Mouse (Mus musculus) forebrain, embryonic 15.5 days (tissue): ENCODE data around the gene Ggps1. TPM values are rescaled to one million over a fixed set of nuclear protein-coding genes. Genes with fewer than 3 reads are reported as not detected.
A peak's percentile ranks its signal among the peaks of the same experiment; 100 is the strongest.

ENCODE experiments used
- ATAC-seq: fragments of 200-750 bp; cut with Nextera tagmentation; replicated peaks from 2 replicates; pipeline ENCODE4 v1.8.0; 2017; ENCODE audit warnings: mild to moderate bottlenecking, moderate TSS enrichment, moderate library complexity
- H3K27ac ChIP-seq: fragments of 300-500 bp; sonication (generic); replicated peaks from 2 replicates; pipeline ENCODE4 v1.5.1; 2015; ENCODE audit warnings: mild to moderate bottlenecking, inconsistent platforms
- H3K27me3 ChIP-seq: fragments of 300-500 bp; sonication (generic); 2 replicates; pipeline ENCODE4 v1.6.1; 2015; ENCODE audit warnings: inconsistent platforms
- H3K36me3 ChIP-seq: fragments of 300-500 bp; sonication (generic); 2 replicates; pipeline ENCODE4 v1.6.1; 2015; ENCODE audit warnings: mild to moderate bottlenecking, inconsistent platforms
- H3K4me1 ChIP-seq: fragments of 300-500 bp; sonication (generic); 2 replicates; pipeline ENCODE4 v1.6.1; 2015; ENCODE audit warnings: inconsistent platforms
- H3K4me2 ChIP-seq: fragments of 300-500 bp; sonication (generic); replicated peaks from 2 replicates; pipeline ENCODE4 v1.6.1; 2015; ENCODE audit warnings: mild to moderate bottlenecking, inconsistent platforms
- H3K4me3 ChIP-seq: fragments of 300-500 bp; sonication (generic); 2 replicates; pipeline ENCODE4 v1.5.1; 2015; ENCODE audit warnings: mild to moderate bottlenecking, inconsistent platforms
- H3K9ac ChIP-seq: fragments of 300-500 bp; sonication (generic); replicated peaks from 2 replicates; pipeline ENCODE4 v1.6.1; 2015; ENCODE audit warnings: mild to moderate bottlenecking, inconsistent platforms
- H3K9me3 ChIP-seq: fragments of 300-500 bp; sonication (generic); 2 replicates; pipeline ENCODE4 v1.6.1; 2016; ENCODE audit warnings: inconsistent platforms
- WGBS: fragments of 180-500 bp; shearing (Covaris S2); methylation state at CpG from one replicate; pipeline ENCODE4 v1.1.7; 2015; ENCODE audit warnings: mixed read lengths; 5-methylcytosine and 5-hydroxymethylcytosine counted together
- polyA plus RNA-seq: library from polyadenylated mRNA; unstranded; fragments of >200 nt; fragmentation: Nextera tagmentation; extraction: Ambion mirVana; gene quantifications from 2 replicates; pipeline ENCODE4 v1.2.1, GENCODE M21; 2015

Ggps1 gene
- polyA plus RNA-seq, 1 experiment from 2014 or later, result 76.1 TPM

GRCm38 (mm10) chr13:14064341-14065027 lies 1.2 kb upstream of the Ggps1 start:
- under 1% methylated on average over 60 of the region's 65 CpGs for WGBS
- Histone ChIP-seq H3K9ac (peak overlapping the region; percentile 92), H3K27me3 (no peaks in the 10 kb centered on the region), H3K9me3 (no peaks in the 10 kb centered on the region), H3K36me3 (peaks cover 7% of the 10 kb centered on the region; the same call in 1 of the 2 replicates), H3K4me2 (peak overlapping the region; percentile 64), H3K4me3 (peak overlapping the region; percentile 78), H3K27ac (peak overlapping the region; percentile 97), H3K4me1 (peaks cover 40% of the 10 kb centered on the region)
- ATAC-seq, result no peak

GRCm38 (mm10) chr13:14063942-14064271 lies 619 bp upstream of the Ggps1 start:
- Histone ChIP-seq H3K36me3 (0 out of 2 replicates have a peak, but pooled peaks cover 7% of the 10 kb centered on the region), H3K4me1 (peaks cover 40% of the 10 kb centered on the region), H3K9me3 (no peaks in the 10 kb centered on the region), H3K27ac (peak overlapping the region; percentile 97), H3K4me2 (peak overlapping the region; percentile 64), H3K4me3 (peak overlapping the region; percentile 78), H3K27me3 (no peaks in the 10 kb centered on the region), H3K9ac (peak overlapping the region; percentile 92)
- ATAC-seq, result peak; percentile 36; the same call in 1 of the 2 replicates
- 0% methylated on average over 17 of the region's 31 CpGs for WGBS

GRCm38 (mm10) chr13:14062209-14063012 lies 877 bp downstream of the Ggps1 start:
- H3K27me3 ChIP-seq, result no peaks in the 10 kb centered on the region
- no peaks in the 10 kb centered on the region for H3K9me3 ChIP-seq
- H3K36me3 ChIP-seq, result peaks cover 4% of the 10 kb centered on the region; the same call in 1 of the 2 replicates
- ATAC-seq, result no peak
- peaks cover 40% of the 10 kb centered on the region for H3K4me1 ChIP-seq
- H3K4me3 ChIP-seq, result peak overlapping the region; percentile 78
- peak overlapping the region; percentile 69 for H3K4me2 ChIP-seq
- 6% methylated on average over 11 of the region's 11 CpGs for WGBS
- H3K27ac ChIP-seq, result peak overlapping the region; percentile 97
- H3K9ac ChIP-seq, result peak overlapping the region; percentile 83

- no peaks in the 10 kb centered on the region for H3K9me3 ChIP-seq
- H3K4me1 ChIP-seq, result peaks cover 20% of the 10 kb centered on the region
- peaks cover 25% of the 10 kb centered on the region for H3K36me3 ChIP-seq
- H3K4me2 ChIP-seq, result no peak overlapping the region
- ATAC-seq, result no peak
- H3K9ac ChIP-seq, result no peak overlapping the region
- H3K27ac ChIP-seq, result no peak overlapping the region
- H3K27me3 ChIP-seq, result no peaks in the 10 kb centered on the region
- no peak overlapping the region for H3K4me3 ChIP-seq
These were observed 3.7 kb downstream of the Ggps1 start for GRCm38 (mm10) chr13:14059582-14059981.

GRCm38 (mm10) chr13:14056801-14057200 lies 6.5 kb downstream of the Ggps1 start:
- Histone ChIP-seq H3K4me1 (peaks cover 12% of the 10 kb centered on the region), H3K4me2 (no peak overlapping the region), H3K36me3 (peaks cover 50% of the 10 kb centered on the region), H3K27ac (no peak overlapping the region), H3K9me3 (no peaks in the 10 kb centered on the region), H3K27me3 (no peaks in the 10 kb centered on the region), H3K4me3 (no peak overlapping the region), H3K9ac (no peak overlapping the region)
- ATAC-seq, result no peak
- WGBS, result 93% methylated on average over 3 of the region's 3 CpGs

- Histone ChIP-seq H3K9ac (no peak overlapping the region), H3K4me1 (no peaks in the 10 kb centered on the region), H3K27ac (no peak overlapping the region), H3K4me3 (no peak overlapping the region), H3K9me3 (no peaks in the 10 kb centered on the region), H3K27me3 (no peaks in the 10 kb centered on the region), H3K4me2 (no peak overlapping the region), H3K36me3 (peaks cover 72% of the 10 kb centered on the region)
- no peak for ATAC-seq
- 97% methylated on average over 1 of the region's 1 CpGs for WGBS
These were observed 13.4 kb downstream of the Ggps1 start for GRCm38 (mm10) chr13:14049878-14050277.

GRCm38 (mm10) chr13:14044521-14044920 lies 18.8 kb downstream of the Ggps1 start:
- Histone ChIP-seq H3K9me3 (no peaks in the 10 kb centered on the region), H3K4me2 (no peak overlapping the region), H3K4me3 (no peak overlapping the region), H3K27ac (no peak overlapping the region), H3K36me3 (peaks cover 28% of the 10 kb centered on the region), H3K4me1 (peaks cover 8% of the 10 kb centered on the region), H3K27me3 (no peaks in the 10 kb centered on the region), H3K9ac (no peak overlapping the region)
- WGBS, result 84% methylated on average over 2 of the region's 2 CpGs
- no peak for ATAC-seq

- H3K4me3 ChIP-seq, result no peak overlapping the region
- peaks cover 9% of the 10 kb centered on the region for H3K4me1 ChIP-seq
- no peak overlapping the region for H3K4me2 ChIP-seq
- H3K9ac ChIP-seq, result no peak overlapping the region
- ATAC-seq, result no peak
- H3K27ac ChIP-seq, result no peak overlapping the region
- H3K36me3 ChIP-seq, result peaks cover 21% of the 10 kb centered on the region
- no peaks in the 10 kb centered on the region for H3K27me3 ChIP-seq
- no peaks in the 10 kb centered on the region for H3K9me3 ChIP-seq
These were observed 19.4 kb downstream of the Ggps1 start for GRCm38 (mm10) chr13:14043851-14044250.

- peak overlapping the region; percentile 78 for H3K4me2 ChIP-seq
- H3K27ac ChIP-seq, result peak overlapping the region; percentile 96; the same call in 1 of the 2 replicates
- H3K4me1 ChIP-seq, result peaks cover 20% of the 10 kb centered on the region
- H3K9me3 ChIP-seq, result no peaks in the 10 kb centered on the region
- WGBS, result 49% methylated on average over 5 of the region's 5 CpGs
- ATAC-seq, result no peak
- no peaks in the 10 kb centered on the region for H3K36me3 ChIP-seq
- peak overlapping the region; percentile 72 for H3K4me3 ChIP-seq
- no peaks in the 10 kb centered on the region for H3K27me3 ChIP-seq
- peak overlapping the region; percentile 85; the same call in 1 of the 2 replicates for H3K9ac ChIP-seq
These were observed 23.1 kb downstream of the Ggps1 start for GRCm38 (mm10) chr13:14040186-14040585.

- H3K36me3 ChIP-seq, result no peaks in the 10 kb centered on the region
- WGBS, result under 1% methylated on average over 35 of the region's 35 CpGs
These were observed 23.9 kb downstream of the Ggps1 start, which contains the start of gene Tbce for GRCm38 (mm10) chr13:14039292-14039965. TSS of gene Tbce (minus strand) at chr13:14039638.

GRCm38 (mm10) chr13:14038911-14039291 lies 24.4 kb downstream of the Ggps1 start:
- no peaks in the 10 kb centered on the region for H3K9me3 ChIP-seq
- no peaks in the 10 kb centered on the region for H3K27me3 ChIP-seq
- ATAC-seq, result peak; percentile 72
- peak overlapping the region; percentile 72 for H3K4me3 ChIP-seq
- H3K4me2 ChIP-seq, result peak overlapping the region; percentile 78
- H3K27ac ChIP-seq, result peak overlapping the region; percentile 96
- 2% methylated on average over 8 of the region's 8 CpGs for WGBS
- peak overlapping the region; percentile 85 for H3K9ac ChIP-seq
- peaks cover 20% of the 10 kb centered on the region for H3K4me1 ChIP-seq
- H3K36me3 ChIP-seq, result no peaks in the 10 kb centered on the region

More at GRCm38 (mm10) chr13:14039292-14039965, 23.9 kb downstream of the Ggps1 start, which contains the start of gene Tbce:
- Histone ChIP-seq H3K4me2 (peak within 1 kb of the TSS; percentile 78), H3K27ac (peak within 1 kb of the TSS; percentile 96), H3K4me3 (peak within 1 kb of the TSS; percentile 72), H3K27me3 (no peaks in the 10 kb centered on the region), H3K9me3 (no peaks in the 10 kb centered on the region), H3K9ac (peak within 1 kb of the TSS; percentile 85), H3K4me1 (peaks cover 20% of the 10 kb centered on the region)
- ATAC-seq, result peak; percentile 97
